Mouse (Mus musculus): ENCODE measurements around the gene Mipep. TPM values are rescaled to one million over a fixed set of nuclear protein-coding genes. Genes with fewer than 3 reads are reported as not detected.

Gene Mipep
- polyA plus RNA-seq, 1 experiment = 3.2 TPM

DNA sequence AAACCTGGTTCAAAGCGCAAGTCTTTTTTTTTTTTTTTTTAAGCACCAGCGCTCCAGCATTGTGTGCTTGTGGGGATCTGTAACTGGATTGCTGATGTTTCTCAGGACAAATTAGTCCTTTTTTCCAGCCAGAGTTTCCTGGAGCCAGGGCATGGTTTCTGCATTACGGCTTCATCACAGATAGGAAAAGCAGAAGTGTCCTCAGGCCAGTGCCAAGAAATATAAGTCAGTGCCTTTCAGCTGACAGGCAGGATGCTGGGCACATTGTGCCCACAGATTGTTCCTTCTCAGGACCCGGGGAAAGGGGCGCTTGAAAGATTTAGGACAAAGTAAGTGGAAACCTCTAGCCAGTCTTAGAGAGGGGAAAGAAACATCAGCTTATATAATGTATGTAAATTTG lies 20.6 kb upstream of the Mipep start:
- Histone ChIP-seq H3K27ac (ENCODE audit: insufficient read depth, low read length) (no peak overlapping the region), H3K36me3 (ENCODE audit: control insufficient read depth, insufficient read depth, low read length) (peaks cover 27% of the 10 kb centered on the region), H3K27me3 (ENCODE audit: control insufficient read depth, insufficient read depth, low read length) (no peaks in the 10 kb centered on the region), H3K4me3 (ENCODE audit: extremely low read depth, insufficient read depth, insufficient read length) (no peak overlapping the region), H3K4me1 (ENCODE audit: control insufficient read depth, insufficient read depth, insufficient read length) (no peaks in the 10 kb centered on the region)
- no peak for DNase-seq (ENCODE audit: low read depth in 1 of 2, low spot score in 2 of 2)
- WGBS = 74% methylated on average over 5 of the region's 5 CpGs
- TF ChIP-seq POLR2A (IDR thresholded peaks at IDR 0.05; ENCODE audit: low read depth, low read length) = no peak

- no peak for TF ChIP-seq CTCF (IDR thresholded peaks at IDR 0.05; ENCODE audit: extremely low read depth, insufficient read depth, insufficient read length, insufficient replicate concordance)
- TF ChIP-seq POLR2A (IDR thresholded peaks at IDR 0.05; ENCODE audit: low read depth, low read length) = no peak
- Histone ChIP-seq H3K27me3 (ENCODE audit: control insufficient read depth, insufficient read depth, low read length) (no peaks in the 10 kb centered on the region), H3K27ac (ENCODE audit: insufficient read depth, low read length) (no peak overlapping the region), H3K36me3 (ENCODE audit: control insufficient read depth, insufficient read depth, low read length) (peaks cover 20% of the 10 kb centered on the region), H3K4me3 (ENCODE audit: extremely low read depth, insufficient read depth, insufficient read length) (no peak overlapping the region), H3K4me1 (ENCODE audit: control insufficient read depth, insufficient read depth, insufficient read length) (no peaks in the 10 kb centered on the region)
- whole genome bisulfite sequencing = 95% methylated on average over 4 of the region's 4 CpGs
- no peak for DNase-seq (ENCODE audit: low read depth in 1 of 2, low spot score in 2 of 2)
These were observed 19.8 kb upstream of the Mipep start for GRCm38 (mm10) chr14:60764526-60764925.

DNA sequence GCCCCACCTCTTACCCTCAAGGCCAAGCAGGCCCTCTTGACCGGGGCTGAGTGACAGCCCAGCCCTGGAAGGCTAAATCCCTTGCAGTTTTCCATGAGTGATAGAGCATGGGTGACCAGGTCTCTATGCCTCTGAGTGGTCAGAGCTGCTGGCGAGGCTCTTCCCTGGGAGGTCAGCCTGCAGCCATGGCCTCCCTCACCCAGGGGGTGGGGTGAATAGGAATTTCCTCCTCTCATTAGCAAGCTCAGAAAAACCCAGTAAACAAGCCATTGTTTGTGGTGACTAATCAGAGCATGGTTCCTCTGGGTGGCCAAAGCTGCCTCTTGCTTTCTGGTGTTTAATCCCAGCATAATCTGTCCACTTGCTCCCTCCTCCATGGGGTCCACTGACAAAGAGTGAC lies 19.3 kb upstream of the Mipep start:
- 85% methylated on average over 2 of the region's 2 CpGs for WGBS
- H3K36me3 ChIP-seq (ENCODE audit: control insufficient read depth, insufficient read depth, low read length) = peaks cover 17% of the 10 kb centered on the region
- DNase-seq (ENCODE audit: low read depth in 1 of 2, low spot score in 2 of 2) = no peak
- no peaks in the 10 kb centered on the region for H3K27me3 ChIP-seq (ENCODE audit: control insufficient read depth, insufficient read depth, low read length)
- no peak overlapping the region for H3K4me3 ChIP-seq (ENCODE audit: extremely low read depth, insufficient read depth, insufficient read length)
- no peak overlapping the region for H3K27ac ChIP-seq (ENCODE audit: insufficient read depth, low read length)
- no peaks in the 10 kb centered on the region for H3K4me1 ChIP-seq (ENCODE audit: control insufficient read depth, insufficient read depth, insufficient read length)
- TF ChIP-seq CTCF (IDR thresholded peaks at IDR 0.05; ENCODE audit: extremely low read depth, insufficient read depth, insufficient read length, insufficient replicate concordance) = no peak
- TF ChIP-seq POLR2A (IDR thresholded peaks at IDR 0.05; ENCODE audit: low read depth, low read length) = no peak

GRCm38 (mm10) chr14:60767884-60768283 lies 16.5 kb upstream of the Mipep start, which contains the start of gene C1qtnf9:
Gene C1qtnf9 (plus strand): TSS chr14:60768134.
- no peak for TF ChIP-seq CTCF (IDR thresholded peaks at IDR 0.05; ENCODE audit: extremely low read depth, insufficient read depth, insufficient read length, insufficient replicate concordance)
- no peak for TF ChIP-seq POLR2A (IDR thresholded peaks at IDR 0.05; ENCODE audit: low read depth, low read length)
- Histone ChIP-seq H3K27ac (ENCODE audit: insufficient read depth, low read length) (no peak within 1 kb of the TSS), H3K4me1 (ENCODE audit: control insufficient read depth, insufficient read depth, insufficient read length) (no peaks in the 10 kb centered on the region), H3K36me3 (ENCODE audit: control insufficient read depth, insufficient read depth, low read length) (no peaks in the 10 kb centered on the region), H3K4me3 (ENCODE audit: extremely low read depth, insufficient read depth, insufficient read length) (no peak within 1 kb of the TSS), H3K27me3 (ENCODE audit: control insufficient read depth, insufficient read depth, low read length) (no peaks in the 10 kb centered on the region)
- WGBS = 77% methylated on average over 4 of the region's 4 CpGs
- DNase-seq (ENCODE audit: low read depth in 1 of 2, low spot score in 2 of 2) = no peak

DNA sequence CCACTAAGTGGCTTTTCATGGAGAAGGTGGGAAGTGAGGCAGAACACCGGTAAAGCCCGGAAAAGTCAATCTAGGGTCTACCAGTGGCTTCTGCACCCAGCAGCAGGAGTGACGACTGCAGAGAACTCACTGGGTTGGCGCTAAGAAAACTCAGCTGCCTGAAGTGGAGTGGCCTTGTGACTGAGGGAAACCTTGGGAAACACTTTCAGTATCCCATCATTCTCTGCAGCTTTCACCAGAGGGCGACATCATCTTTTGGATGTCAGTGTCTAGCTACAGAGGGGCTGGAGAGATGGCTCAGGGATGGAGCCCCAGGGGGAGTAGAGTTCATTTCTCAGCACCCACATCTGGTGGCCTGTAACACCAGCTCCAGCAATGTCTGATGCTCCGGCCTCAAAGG lies 15.0 kb upstream of the Mipep start:
- H3K27me3 ChIP-seq (ENCODE audit: control insufficient read depth, insufficient read depth, low read length) = no peaks in the 10 kb centered on the region
- TF ChIP-seq CTCF (IDR thresholded peaks at IDR 0.05; ENCODE audit: extremely low read depth, insufficient read depth, insufficient read length, insufficient replicate concordance) (no peak), POLR2A (IDR thresholded peaks at IDR 0.05; ENCODE audit: low read depth, low read length) (no peak)
- H3K4me3 ChIP-seq (ENCODE audit: extremely low read depth, insufficient read depth, insufficient read length) = no peak overlapping the region
- H3K36me3 ChIP-seq (ENCODE audit: control insufficient read depth, insufficient read depth, low read length) = no peaks in the 10 kb centered on the region
- DNase-seq (ENCODE audit: low read depth in 1 of 2, low spot score in 2 of 2) = no peak
- H3K27ac ChIP-seq (ENCODE audit: insufficient read depth, low read length) = no peak overlapping the region
- no peaks in the 10 kb centered on the region for H3K4me1 ChIP-seq (ENCODE audit: control insufficient read depth, insufficient read depth, insufficient read length)
- WGBS = 90% methylated on average over 6 of the region's 6 CpGs

DNA sequence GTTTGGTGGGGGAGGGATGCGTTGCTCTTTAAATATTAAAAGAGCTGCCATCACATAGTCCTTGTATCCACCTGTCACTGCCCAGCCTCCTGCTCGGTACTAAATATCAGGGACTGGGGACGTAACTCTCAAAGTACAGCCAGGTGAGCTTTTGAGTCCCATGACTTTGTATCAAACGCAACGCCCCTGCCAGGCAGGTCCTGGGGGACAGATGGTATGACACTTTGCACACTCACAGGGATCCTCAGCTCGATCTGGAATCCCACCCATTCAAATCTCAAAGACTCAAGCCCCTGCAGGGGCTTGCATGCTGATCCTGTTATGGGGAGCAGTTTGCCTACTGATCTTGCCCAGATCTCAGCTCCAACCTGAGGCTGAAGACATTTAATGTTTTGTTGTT lies 13.8 kb upstream of the Mipep start:
- Histone ChIP-seq H3K27ac (ENCODE audit: insufficient read depth, low read length) (no peak overlapping the region), H3K36me3 (ENCODE audit: control insufficient read depth, insufficient read depth, low read length) (no peaks in the 10 kb centered on the region), H3K4me3 (ENCODE audit: extremely low read depth, insufficient read depth, insufficient read length) (no peak overlapping the region), H3K4me1 (ENCODE audit: control insufficient read depth, insufficient read depth, insufficient read length) (no peaks in the 10 kb centered on the region), H3K27me3 (ENCODE audit: control insufficient read depth, insufficient read depth, low read length) (no peaks in the 10 kb centered on the region)
- DNase-seq (ENCODE audit: low read depth in 1 of 2, low spot score in 2 of 2) = no peak
- TF ChIP-seq POLR2A (IDR thresholded peaks at IDR 0.05; ENCODE audit: low read depth, low read length) (no peak), CTCF (IDR thresholded peaks at IDR 0.05; ENCODE audit: extremely low read depth, insufficient read depth, insufficient read length, insufficient replicate concordance) (no peak)
- 79% methylated on average over 6 of the region's 6 CpGs for WGBS

DNA sequence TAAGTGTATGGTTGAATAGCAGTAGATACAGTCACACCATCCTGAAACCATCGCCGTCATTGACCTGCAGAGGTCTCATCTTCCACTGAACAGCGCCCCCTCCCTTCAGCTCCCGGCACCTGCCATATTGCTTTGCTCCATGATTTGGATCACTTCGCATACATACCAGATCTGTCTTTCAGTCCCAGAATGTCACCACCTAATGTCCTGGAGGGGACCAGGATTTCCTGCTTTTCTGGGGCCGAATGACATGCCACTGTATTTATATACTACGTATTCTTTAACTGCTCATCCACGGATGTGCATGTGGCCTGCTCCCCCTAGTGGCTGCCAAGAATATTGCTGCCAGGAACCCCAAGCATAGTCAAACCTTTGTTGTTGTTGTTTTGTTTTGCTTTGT lies 13.3 kb upstream of the Mipep start:
- peak; percentile 52 to 67 for DNase-seq (ENCODE audit: low read depth in 1 of 2, low spot score in 2 of 2)

More for the DNA sequence above, 13.3 kb upstream of the Mipep start:
- TF ChIP-seq CTCF (IDR thresholded peaks at IDR 0.05; ENCODE audit: extremely low read depth, insufficient read depth, insufficient read length, insufficient replicate concordance) (peak; percentile 56; the same call in 1 of the 2 replicates), POLR2A (IDR thresholded peaks at IDR 0.05; ENCODE audit: low read depth, low read length) (no peak)
- Histone ChIP-seq H3K36me3 (ENCODE audit: control insufficient read depth, insufficient read depth, low read length) (no peaks in the 10 kb centered on the region), H3K27ac (ENCODE audit: insufficient read depth, low read length) (no peak overlapping the region), H3K4me3 (ENCODE audit: extremely low read depth, insufficient read depth, insufficient read length) (peak overlapping the region; percentile 57), H3K4me1 (ENCODE audit: control insufficient read depth, insufficient read depth, insufficient read length) (no peaks in the 10 kb centered on the region), H3K27me3 (ENCODE audit: control insufficient read depth, insufficient read depth, low read length) (no peaks in the 10 kb centered on the region)
- WGBS = 5% methylated on average over 8 of the region's 8 CpGs
